Mouse (Mus musculus) cortical plate, adult 2 months (tissue): ENCODE results near the gene Diaph2.

ENCODE experiments used
- CTCF ChIP-seq: fragments of 200-500 bp; IDR thresholded peaks from 2 replicates; pipeline ENCODE4 v1.5.1; 2011; ENCODE audit warnings: mild to moderate bottlenecking, control low read depth, low read length; ENCODE audit not compliant: insufficient read depth; ENCODE audit errors: extremely low read depth
- POLR2A ChIP-seq: fragments of 200-500 bp; IDR thresholded peaks from 2 replicates; pipeline ENCODE4 v1.6.1; 2011; ENCODE audit warnings: mild to moderate bottlenecking, low read length, control low read depth; ENCODE audit not compliant: insufficient read depth; ENCODE audit errors: extremely low read depth

DNA sequence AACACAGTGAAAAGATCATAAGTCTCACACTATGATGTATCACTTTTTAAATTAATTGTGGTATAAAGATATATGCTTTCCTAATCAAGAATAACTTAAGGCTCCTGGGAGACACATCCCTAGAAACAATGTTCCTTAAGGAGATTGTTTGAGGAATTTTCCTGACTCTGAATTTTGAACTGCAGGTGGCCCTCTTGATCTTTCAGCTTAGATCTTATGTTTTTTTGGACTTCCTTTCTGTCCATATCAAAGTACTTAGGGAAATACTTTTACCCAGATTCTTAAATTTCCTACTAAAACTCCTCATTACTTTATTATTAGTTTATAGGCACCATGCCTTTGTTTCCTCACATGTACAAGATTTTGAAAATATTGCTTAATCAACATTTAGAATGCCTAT lies 258.7 kb downstream of the Diaph2 start:
- TF ChIP-seq CTCF (no peak), POLR2A (no peak)
